Mouse (Mus musculus) frontal cortex, postnatal 25 days (tissue): Measurements from ENCODE around the gene Pld6.

Source experiments
- DNase-seq, 2 experiments: peaks; one replicate each; pipeline ENCODE4 v3.0.0; 2022; ENCODE audit warnings: low spot score in 2 of 2

The Pld6 gene

GRCm38 (mm10) chr11:59787199-59787781 lies at the start of gene Pld6:
Gene Pld6, minus strand, starts transcription at chr11:59787645.
- DNase-seq = no peak

GRCm38 (mm10) chr11:59821625-59822024 lies 34.2 kb upstream of the Pld6 start:
- DNase-seq = no peak

GRCm38 (mm10) chr11:59817916-59818315 lies 30.5 kb upstream of the Pld6 start:
- no peak for DNase-seq

- no peak for DNase-seq
These were observed 28.1 kb upstream of the Pld6 start for GRCm38 (mm10) chr11:59815482-59816065.

- no peak for DNase-seq
These were observed 27.5 kb upstream of the Pld6 start for GRCm38 (mm10) chr11:59814936-59815335.

- DNase-seq = no peak
These were observed 26.9 kb upstream of the Pld6 start for GRCm38 (mm10) chr11:59814311-59814710.

- DNase-seq = no peak
These were observed 25.8 kb upstream of the Pld6 start for GRCm38 (mm10) chr11:59813276-59813675.

GRCm38 (mm10) chr11:59811211-59811610 lies 23.8 kb upstream of the Pld6 start:
- no peak for DNase-seq

- no peak for DNase-seq
These were observed 23.2 kb upstream of the Pld6 start for GRCm38 (mm10) chr11:59810480-59811158.

GRCm38 (mm10) chr11:59809670-59810474 lies 22.4 kb upstream of the Pld6 start, which contains the start of gene Flcn:
Gene Flcn, minus strand, starts transcription at chr11:59810016.
- DNase-seq = peak; percentile 71 to 79

- DNase-seq = no peak
These were observed 21.7 kb upstream of the Pld6 start for GRCm38 (mm10) chr11:59809071-59809669.

GRCm38 (mm10) chr11:59808170-59808960 lies 20.9 kb upstream of the Pld6 start:
- DNase-seq = no peak

- no peak for DNase-seq
These were observed 18.2 kb upstream of the Pld6 start for GRCm38 (mm10) chr11:59805656-59806055.

GRCm38 (mm10) chr11:59805256-59805655 lies 17.8 kb upstream of the Pld6 start:
- no peak for DNase-seq

- no peak for DNase-seq
These were observed 17.1 kb upstream of the Pld6 start for GRCm38 (mm10) chr11:59804409-59805110.

GRCm38 (mm10) chr11:59803516-59803915 lies 16.1 kb upstream of the Pld6 start:
- DNase-seq = no peak

- no peak for DNase-seq
These were observed 14.4 kb upstream of the Pld6 start for GRCm38 (mm10) chr11:59801881-59802280.

- DNase-seq = no peak
These were observed 13.0 kb upstream of the Pld6 start for GRCm38 (mm10) chr11:59800412-59800811.

GRCm38 (mm10) chr11:59793390-59793789 lies 5.9 kb upstream of the Pld6 start:
- DNase-seq = no peak

- DNase-seq = no peak
These were observed 1.9 kb upstream of the Pld6 start for GRCm38 (mm10) chr11:59789311-59789710.
